Mouse (Mus musculus) cerebellum, adult 11 months (tissue): ENCODE results near the gene Slc25a24.

Source experiments
- DNase-seq: peaks from one replicate; pipeline ENCODE4 v3.0.0; 2022

The Slc25a24 gene

GRCm38 (mm10) chr3:109171070-109171778, 48.3 kb downstream of the Slc25a24 start:
- DNase-seq, result peak; percentile 37

- DNase-seq, result no peak
Measured at GRCm38 (mm10) chr3:109174394-109174793, 51.4 kb downstream of the Slc25a24 start.

GRCm38 (mm10) chr3:109178705-109179104, 55.8 kb downstream of the Slc25a24 start:
- DNase-seq, result no peak

GRCm38 (mm10) chr3:109179528-109180076, 56.7 kb downstream of the Slc25a24 start:
- DNase-seq, result no peak

- DNase-seq, result no peak
Measured at GRCm38 (mm10) chr3:109196166-109196565, 73.2 kb downstream of the Slc25a24 start.

- no peak for DNase-seq
Measured at GRCm38 (mm10) chr3:109199280-109199679, 76.3 kb downstream of the Slc25a24 start.

- DNase-seq, result no peak
Measured at GRCm38 (mm10) chr3:109212322-109212721, 89.4 kb downstream of the Slc25a24 start.

- DNase-seq, result no peak
Measured at GRCm38 (mm10) chr3:109216352-109216751, 93.4 kb downstream of the Slc25a24 start.
